Mouse (Mus musculus) cerebellum, adult 2 months (tissue): ENCODE data around the gene H2-Ob.

Experiments
- CTCF ChIP-seq: fragments of 200-500 bp; IDR thresholded peaks from 2 replicates; pipeline ENCODE4 v1.5.1; 2011; ENCODE audit warnings: low read depth, mild to moderate bottlenecking, control low read depth, low read length, moderate library complexity, borderline replicate concordance; ENCODE audit not compliant: insufficient read depth
- POLR2A ChIP-seq: fragments of 200-500 bp; IDR thresholded peaks from 2 replicates; pipeline ENCODE4 v1.6.1; 2011; ENCODE audit warnings: low read length, control low read depth, borderline replicate concordance; ENCODE audit not compliant: insufficient read depth

DNA sequence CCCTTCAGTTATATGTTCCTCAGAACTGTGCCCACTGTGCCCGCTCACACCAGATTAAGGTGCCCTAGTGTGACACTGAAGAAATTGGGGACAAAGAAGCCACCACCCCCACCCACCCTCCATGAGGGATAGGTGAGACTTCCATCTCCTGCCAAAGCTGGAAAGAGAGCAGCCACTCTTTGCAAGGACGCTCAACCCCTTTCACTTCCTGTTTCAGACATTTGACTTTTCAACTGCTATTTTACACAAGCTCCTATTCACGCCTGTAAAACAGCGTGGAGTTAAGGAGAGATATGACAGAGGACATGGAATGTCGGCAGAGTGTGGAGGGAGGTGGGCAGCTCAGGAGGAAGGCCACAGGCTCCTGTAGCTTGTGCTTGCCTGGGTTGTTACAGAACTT is 47.8 kb downstream of the H2-Ob start:
- TF ChIP-seq CTCF: no peak
- TF ChIP-seq POLR2A: no peak
